Mouse (Mus musculus) cortical plate, adult 2 months (tissue): Measurements from ENCODE around the gene Bricd5.

Source experiments
- CTCF ChIP-seq: fragments of 200-500 bp; IDR thresholded peaks from 2 replicates; pipeline ENCODE4 v1.5.1; 2011; ENCODE audit warnings: mild to moderate bottlenecking, control low read depth, low read length; ENCODE audit not compliant: insufficient read depth; ENCODE audit errors: extremely low read depth
- POLR2A ChIP-seq: fragments of 200-500 bp; IDR thresholded peaks from 2 replicates; pipeline ENCODE4 v1.6.1; 2011; ENCODE audit warnings: mild to moderate bottlenecking, low read length, control low read depth; ENCODE audit not compliant: insufficient read depth; ENCODE audit errors: extremely low read depth

- TF ChIP-seq CTCF (no peak), POLR2A (no peak)
Measured at GRCm38 (mm10) chr17:24490399-24490798, 16.7 kb downstream of the Bricd5 start.
